Mouse (Mus musculus) macrophage (primary cell): Measurements from ENCODE around the gene Slc6a17. TPM values are rescaled to one million over a fixed set of nuclear protein-coding genes. Genes with fewer than 3 reads are reported as not detected.

Experiments
- H3K27ac ChIP-seq: fragments of 350-480 bp; formaldehyde crosslinking; 2 replicates; pipeline ENCODE4 v1.9.0; 2021
- H3K36me3 ChIP-seq: fragments of 350-480 bp; formaldehyde crosslinking; 2 replicates; pipeline ENCODE4 v1.9.0; 2021; ENCODE audit errors: inconsistent target
- H3K4me3 ChIP-seq: fragments of 350-480 bp; formaldehyde crosslinking; 2 replicates; pipeline ENCODE4 v1.9.0; 2021; ENCODE audit errors: inconsistent target
- H3K79me2 ChIP-seq: fragments of 350-480 bp; formaldehyde crosslinking; 2 replicates; pipeline ENCODE4 v1.9.0; 2021; ENCODE audit errors: inconsistent target
- WGBS: methylation state at CpG from one replicate; pipeline ENCODE4 v1.1.7; 2026; ENCODE audit warnings: inconsistent platforms; ENCODE audit not compliant: missing documents; 5-methylcytosine and 5-hydroxymethylcytosine counted together
- polyA plus RNA-seq: library from polyadenylated mRNA; stranded (reverse); fragments of 250-400 nt; gene quantifications from 3 replicates; pipeline ENCODE4 v1.2.4, GENCODE M21; 2018; ENCODE audit warnings: inconsistent platforms

The Slc6a17 gene
- polyA plus RNA-seq, 1 experiment from 2014 or later = 0.04 TPM

GRCm38 (mm10) chr3:107462160-107462559 is 55.7 kb downstream of the Slc6a17 start:
- H3K36me3 ChIP-seq = no peaks in the 10 kb centered on the region
- WGBS = 32% methylated on average over 5 of the region's 5 CpGs
- no peak overlapping the region for H3K27ac ChIP-seq
- no peaks in the 10 kb centered on the region for H3K79me2 ChIP-seq
- H3K4me3 ChIP-seq = no peak overlapping the region

- H3K4me3 ChIP-seq = no peak overlapping the region
- H3K79me2 ChIP-seq = no peaks in the 10 kb centered on the region
- no peaks in the 10 kb centered on the region for H3K36me3 ChIP-seq
- 2% methylated on average over 63 of the region's 69 CpGs for WGBS
- no peak overlapping the region for H3K27ac ChIP-seq
Observed at GRCm38 (mm10) chr3:107459773-107460431, 57.9 kb downstream of the Slc6a17 start.

- Histone ChIP-seq H3K79me2 (no peaks in the 10 kb centered on the region), H3K27ac (no peak within 1 kb of the TSS), H3K4me3 (no peak within 1 kb of the TSS), H3K36me3 (no peaks in the 10 kb centered on the region)
- 3% methylated on average over 68 of the region's 68 CpGs for WGBS
Observed at GRCm38 (mm10) chr3:107459196-107459772, 58.5 kb downstream of the Slc6a17 start, which contains the start of gene Kcnc4. Gene Kcnc4 (minus strand): TSS chr3:107459552.

- 2% methylated on average over 27 of the region's 51 CpGs for WGBS
- Histone ChIP-seq H3K4me3 (no peak overlapping the region), H3K36me3 (no peaks in the 10 kb centered on the region), H3K27ac (no peak overlapping the region), H3K79me2 (no peaks in the 10 kb centered on the region)
Observed at GRCm38 (mm10) chr3:107458528-107459195, 59.2 kb downstream of the Slc6a17 start.

- 8% methylated on average over 23 of the region's 23 CpGs for WGBS
- H3K4me3 ChIP-seq = no peak overlapping the region
Observed at GRCm38 (mm10) chr3:107458104-107458503, 59.7 kb downstream of the Slc6a17 start.

GRCm38 (mm10) chr3:107454280-107454679 is 63.5 kb downstream of the Slc6a17 start:
- Histone ChIP-seq H3K79me2 (no peaks in the 10 kb centered on the region), H3K4me3 (no peak overlapping the region), H3K36me3 (no peaks in the 10 kb centered on the region), H3K27ac (no peak overlapping the region)
- 85% methylated on average over 4 of the region's 4 CpGs for WGBS

More at GRCm38 (mm10) chr3:107458104-107458503, 59.7 kb downstream of the Slc6a17 start:
- no peak overlapping the region for H3K27ac ChIP-seq
- H3K36me3 ChIP-seq = no peaks in the 10 kb centered on the region
- H3K79me2 ChIP-seq = no peaks in the 10 kb centered on the region

GRCm38 (mm10) chr3:107446822-107447221 is 71.0 kb downstream of the Slc6a17 start:
- H3K79me2 ChIP-seq = no peaks in the 10 kb centered on the region
- H3K27ac ChIP-seq = no peak overlapping the region
- H3K4me3 ChIP-seq = no peak overlapping the region
- no peaks in the 10 kb centered on the region for H3K36me3 ChIP-seq
- WGBS = 82% methylated on average over 3 of the region's 3 CpGs

- Histone ChIP-seq H3K4me3 (no peak overlapping the region), H3K27ac (no peak overlapping the region), H3K36me3 (no peaks in the 10 kb centered on the region), H3K79me2 (no peaks in the 10 kb centered on the region)
- WGBS = 82% methylated on average over 5 of the region's 5 CpGs
Observed at GRCm38 (mm10) chr3:107443866-107444265, 74.0 kb downstream of the Slc6a17 start.

- H3K27ac ChIP-seq = no peak overlapping the region
- H3K36me3 ChIP-seq = no peaks in the 10 kb centered on the region
- no peaks in the 10 kb centered on the region for H3K79me2 ChIP-seq
- no peak overlapping the region for H3K4me3 ChIP-seq
- 86% methylated on average over 11 of the region's 11 CpGs for WGBS
Observed at GRCm38 (mm10) chr3:107442191-107442590, 75.6 kb downstream of the Slc6a17 start.

- 91% methylated on average over 8 of the region's 8 CpGs for WGBS
- H3K27ac ChIP-seq = no peak overlapping the region
- no peaks in the 10 kb centered on the region for H3K79me2 ChIP-seq
- no peaks in the 10 kb centered on the region for H3K36me3 ChIP-seq
- H3K4me3 ChIP-seq = no peak overlapping the region
Observed at GRCm38 (mm10) chr3:107441306-107441705, 76.5 kb downstream of the Slc6a17 start.

GRCm38 (mm10) chr3:107439280-107439679 is 78.5 kb downstream of the Slc6a17 start:
- H3K27ac ChIP-seq = no peak overlapping the region
- H3K36me3 ChIP-seq = no peaks in the 10 kb centered on the region
- H3K79me2 ChIP-seq = no peaks in the 10 kb centered on the region
- H3K4me3 ChIP-seq = no peak overlapping the region
- WGBS = 87% methylated on average over 11 of the region's 11 CpGs

GRCm38 (mm10) chr3:107437666-107438065 is 80.2 kb downstream of the Slc6a17 start:
- WGBS = 83% methylated on average over 2 of the region's 2 CpGs
- H3K4me3 ChIP-seq = no peak overlapping the region
- H3K79me2 ChIP-seq = no peaks in the 10 kb centered on the region
- H3K27ac ChIP-seq = no peak overlapping the region
- no peaks in the 10 kb centered on the region for H3K36me3 ChIP-seq

- Histone ChIP-seq H3K36me3 (no peaks in the 10 kb centered on the region), H3K27ac (no peak overlapping the region), H3K4me3 (no peak overlapping the region), H3K79me2 (no peaks in the 10 kb centered on the region)
- WGBS = 75% methylated on average over 6 of the region's 6 CpGs
Observed at GRCm38 (mm10) chr3:107436434-107436833, 81.4 kb downstream of the Slc6a17 start.

- WGBS = 83% methylated on average over 9 of the region's 9 CpGs
- H3K4me3 ChIP-seq = no peak overlapping the region
- no peaks in the 10 kb centered on the region for H3K36me3 ChIP-seq
- no peak overlapping the region for H3K27ac ChIP-seq
- no peaks in the 10 kb centered on the region for H3K79me2 ChIP-seq
Observed at GRCm38 (mm10) chr3:107433614-107434013, 84.2 kb downstream of the Slc6a17 start.

- Histone ChIP-seq H3K79me2 (no peaks in the 10 kb centered on the region), H3K36me3 (no peaks in the 10 kb centered on the region), H3K27ac (no peak overlapping the region), H3K4me3 (no peak overlapping the region)
- 25% methylated on average over 1 of the region's 1 CpGs for WGBS
Observed at GRCm38 (mm10) chr3:107431268-107431667, 86.5 kb downstream of the Slc6a17 start.
